Mouse (Mus musculus) Patski (cell line): ENCODE results near the gene Brsk2. TPM values are rescaled to one million over a fixed set of nuclear protein-coding genes. Genes with fewer than 3 reads are reported as not detected.
A peak's percentile ranks its signal among the peaks of the same experiment; 100 is the strongest.

Experiments
- ATAC-seq: fragments of 100-300 bp; one replicate; pipeline ENCODE4 v1.8.0; 2021
- CTCF ChIA-PET: fragments of 350-600 bp; sonication (Branson Sonifier 250); formaldehyde crosslinking; loops from one replicate; lab custom pipeline; 2022; ENCODE audit warnings: inconsistent platforms; lab: Charles Lee
- POLR2A ChIA-PET: fragments of 350-600 bp; sonication (Branson Sonifier 250); formaldehyde crosslinking; loops from one replicate; lab custom pipeline; 2022; ENCODE audit warnings: antibody characterized with exemption, inconsistent platforms; lab: Charles Lee
- DNase-seq: peaks from one replicate; pipeline ENCODE4 v3.0.0-alpha.2; 2011; ENCODE audit warnings: low read depth, low spot score
- H3K27me3 ChIP-seq: fragments of 371-371 bp; one replicate; pipeline ENCODE4 v1.5.1; 2021
- CTCF ChIP-seq: fragments of 100-300 bp; IDR thresholded peaks from one replicate; pipeline ENCODE4 v1.5.1; 2021
- in situ Hi-C: fragments of 300-500 bp; cut with MboI; formaldehyde crosslinking; loops from 3 replicates; pipeline ENCODE4 v1.11.1; 2018; ENCODE audit warnings: low pct_unique_long_range_greater_than_20kb, mixed read lengths
- polyA plus RNA-seq: library from polyadenylated mRNA; unstranded; gene quantifications from one replicate; pipeline ENCODE4 v1.2.3, GENCODE M21; 2021

Gene Brsk2
- polyA plus RNA-seq, 1 experiment from 2014 or later: 0.04 TPM

DNA sequence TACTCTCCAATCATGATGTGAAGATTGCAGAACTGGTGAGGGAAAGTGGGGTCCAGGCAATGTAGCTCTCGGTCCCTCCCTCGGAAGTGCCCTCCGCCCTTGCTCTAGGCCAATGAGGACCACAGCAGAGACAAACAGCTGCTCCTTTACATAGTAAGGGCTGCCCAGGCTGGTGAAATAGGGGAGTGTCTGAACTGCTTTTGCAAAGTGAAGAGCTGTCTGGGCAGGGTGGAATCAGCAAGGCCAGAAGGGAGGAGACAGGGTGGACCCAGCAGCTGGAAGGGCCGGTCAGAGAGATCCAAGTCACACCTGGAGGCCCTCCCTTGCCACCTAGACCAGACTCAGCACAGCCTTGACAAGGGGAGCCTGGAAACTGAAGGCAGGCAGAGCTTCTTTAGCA, 76.4 kb downstream of the Brsk2 start:
- no peaks in the 10 kb centered on the region for H3K27me3 ChIP-seq
- in situ Hi-C loops: no loop called here
- no peak for ATAC-seq
- CTCF ChIA-PET: interaction anchor here (1.5 to 2.2 kb wide), 3 partner anchors 9 to 16 kb away, joined by 5 to 9 read pairs (median 5); no protein-coding TSS in a partner anchor
- no peak for TF ChIP-seq CTCF
- POLR2A ChIA-PET: interaction anchor here (0.9 to 1.3 kb wide), 2 partner anchors 19 to 30 kb away, joined by 3 read pairs; no protein-coding TSS in a partner anchor
- no peak for DNase-seq

DNA sequence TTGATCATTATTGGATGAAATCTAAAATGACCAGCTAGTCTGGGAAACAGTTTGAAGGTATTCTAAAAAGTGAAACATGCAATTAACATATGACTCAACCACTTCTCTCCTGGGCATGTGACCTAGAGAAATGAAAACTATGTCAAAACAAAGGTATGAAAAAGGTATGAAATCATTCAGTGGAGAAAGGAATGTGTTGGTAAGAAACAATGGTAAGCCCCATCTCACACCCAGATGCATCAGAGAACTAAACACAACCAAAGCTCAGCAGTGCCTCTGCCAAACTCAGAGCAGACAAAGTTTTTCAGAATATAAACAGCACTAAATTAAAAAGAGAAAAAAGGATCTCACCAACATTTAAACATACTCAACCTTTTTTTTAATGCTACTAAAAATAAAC, 80.5 kb downstream of the Brsk2 start:
- TF ChIP-seq CTCF: no peak
- in situ Hi-C loops: no loop called here
- POLR2A ChIA-PET: no interaction called here
- peak; percentile 68 for ATAC-seq
- H3K27me3 ChIP-seq: no peaks in the 10 kb centered on the region
- no peak for DNase-seq
- CTCF ChIA-PET: interaction anchor here (1.1 to 4.9 kb wide), 2 partner anchors 12 to 17 kb away, joined by 3 to 37 read pairs; no protein-coding TSS in a partner anchor

DNA sequence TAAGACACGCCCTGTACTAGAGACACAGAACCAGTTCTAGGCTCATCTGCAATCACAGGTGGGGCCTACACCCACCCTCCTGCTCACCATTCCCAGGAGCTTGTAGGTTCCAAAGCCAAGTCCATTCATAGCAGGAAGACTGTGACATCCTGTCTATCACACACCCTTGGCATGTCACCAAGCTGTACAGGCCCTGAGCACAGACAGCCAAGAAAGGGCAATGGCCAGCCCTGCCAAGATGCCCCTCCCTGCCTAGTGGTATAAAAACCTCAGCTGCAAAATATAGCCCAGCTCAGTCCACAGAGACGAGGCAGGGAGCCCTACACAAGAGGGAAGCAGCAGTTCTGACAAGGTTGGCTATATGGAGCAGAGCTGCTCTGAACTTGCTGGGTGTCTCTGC, 84.6 kb downstream of the Brsk2 start:
- POLR2A ChIA-PET: interaction anchor here (0.8 kb wide), 1 partner anchor 10 kb away, joined by 3 read pairs; no protein-coding TSS in a partner anchor
- TF ChIP-seq CTCF: no peak
- no peak for DNase-seq

DNA sequence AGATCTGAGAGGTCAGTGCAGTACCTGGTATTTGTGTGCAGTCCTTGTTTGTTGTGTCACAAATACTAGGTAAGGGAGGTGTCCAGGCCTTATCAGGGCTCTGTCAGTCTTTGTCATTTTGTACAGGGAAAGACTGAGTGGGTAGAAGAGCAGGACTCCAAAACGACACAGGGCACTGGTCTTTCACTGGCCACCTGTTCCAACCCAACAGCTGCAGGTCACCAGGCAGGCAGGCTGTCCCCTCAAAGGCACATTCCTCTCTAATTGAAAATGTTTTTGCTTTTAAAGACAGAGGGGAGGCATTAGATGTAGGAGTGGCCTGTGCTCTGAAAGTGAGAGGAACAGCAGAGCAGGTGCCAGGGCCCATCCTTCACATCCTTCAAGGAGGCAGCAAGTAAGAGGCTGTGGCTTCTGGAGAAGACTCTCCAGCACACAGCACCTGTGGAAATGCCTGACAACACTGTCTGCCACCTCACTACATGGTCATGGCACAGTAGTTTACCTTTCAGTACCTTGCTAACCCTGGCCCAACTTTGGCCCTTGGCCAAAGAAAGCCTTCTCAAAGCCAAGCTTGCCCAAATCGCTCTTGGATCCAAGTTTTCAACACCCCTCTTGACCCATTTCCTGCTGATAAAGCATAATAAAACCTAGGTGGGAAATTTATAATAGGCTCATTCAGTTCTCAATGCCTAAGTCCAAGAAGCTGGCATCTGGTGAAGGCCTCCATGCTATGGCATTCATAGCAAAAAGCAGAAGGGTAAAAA, 85.7 kb downstream of the Brsk2 start:
- no peak for TF ChIP-seq CTCF
- CTCF ChIA-PET: no interaction called here
- in situ Hi-C loops: no loop called here
- H3K27me3 ChIP-seq: no peaks in the 10 kb centered on the region
- ATAC-seq (no peak), DNase-seq (no peak)
- POLR2A ChIA-PET: no interaction called here

More for the DNA sequence above, 84.6 kb downstream of the Brsk2 start:
- CTCF ChIA-PET: interaction anchor here (1.1 to 2.1 kb wide), 3 partner anchors 9 to 16 kb away, joined by 3 to 15 read pairs (median 4); no protein-coding TSS in a partner anchor
- H3K27me3 ChIP-seq: no peaks in the 10 kb centered on the region
- in situ Hi-C loops: no loop called here
- ATAC-seq: no peak

DNA sequence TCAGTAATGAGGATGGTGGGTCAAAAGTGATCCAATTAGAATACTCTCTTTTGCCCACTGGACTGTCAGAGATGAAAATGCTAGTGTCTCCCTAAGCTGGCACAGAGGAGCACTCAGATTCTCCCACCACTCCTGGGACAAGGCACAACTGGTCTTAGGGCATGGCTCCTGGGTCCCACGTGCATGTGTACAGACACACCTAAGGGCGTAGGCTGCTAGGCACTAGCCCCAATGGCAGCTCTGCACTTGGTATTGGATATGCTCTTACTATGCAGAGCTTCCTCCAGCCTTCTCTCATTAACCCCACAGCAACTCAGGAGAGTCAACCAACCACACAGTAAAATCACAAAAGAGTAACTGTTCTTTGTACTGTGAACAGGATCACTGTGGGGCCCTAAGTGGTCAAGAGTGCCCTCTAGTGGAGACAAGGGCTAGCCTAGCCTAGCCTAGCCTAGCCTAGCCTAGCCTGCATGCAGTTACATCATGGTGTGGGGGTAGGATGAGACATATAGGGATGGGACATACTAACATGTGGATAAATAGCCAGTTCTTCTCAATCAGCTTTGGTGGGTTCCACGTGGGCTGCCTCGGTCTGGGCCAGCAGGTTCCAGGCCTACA, 88.1 kb downstream of the Brsk2 start:
- no peak for DNase-seq
- H3K27me3 ChIP-seq: no peaks in the 10 kb centered on the region
- CTCF ChIA-PET: interaction anchor here (0.9 to 4.1 kb wide), 6 partner anchors 11 to 25 kb away, joined by 3 to 26 read pairs (median 5); no protein-coding TSS in a partner anchor
- in situ Hi-C loops: no loop called here
- peak; percentile 70 for ATAC-seq
- POLR2A ChIA-PET: interaction anchor here (0.9 kb wide), 1 partner anchor 21 kb away, joined by 3 read pairs; no protein-coding TSS in a partner anchor
- TF ChIP-seq CTCF: peak; percentile 83

DNA sequence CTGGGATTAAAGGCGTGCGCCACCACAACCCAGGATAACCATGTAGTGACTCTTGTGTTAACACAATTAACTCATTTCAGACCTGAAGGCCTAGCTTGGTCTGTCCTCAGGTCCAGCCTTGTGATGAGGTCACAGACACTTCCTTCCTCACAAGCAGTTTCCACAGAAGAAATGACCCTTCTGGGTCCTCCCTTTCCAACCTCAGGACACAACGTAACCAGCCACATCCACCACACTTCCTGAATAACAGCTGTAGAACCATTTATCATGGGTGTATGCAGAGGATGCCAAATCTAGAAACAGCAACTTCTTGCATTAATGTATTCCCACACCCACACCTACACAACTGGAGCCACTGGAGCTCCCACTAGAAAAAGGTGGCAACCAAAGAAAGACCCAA, 91.2 kb downstream of the Brsk2 start:
- TF ChIP-seq CTCF: no peak
- in situ Hi-C loops: no loop called here
- POLR2A ChIA-PET: no interaction called here
- ATAC-seq (no peak), DNase-seq (no peak)
- CTCF ChIA-PET: interaction anchor here (1.0 to 2.8 kb wide), 3 partner anchors 10 to 31 kb away, joined by 3 to 14 read pairs (median 5); no protein-coding TSS in a partner anchor
- no peaks in the 10 kb centered on the region for H3K27me3 ChIP-seq

DNA sequence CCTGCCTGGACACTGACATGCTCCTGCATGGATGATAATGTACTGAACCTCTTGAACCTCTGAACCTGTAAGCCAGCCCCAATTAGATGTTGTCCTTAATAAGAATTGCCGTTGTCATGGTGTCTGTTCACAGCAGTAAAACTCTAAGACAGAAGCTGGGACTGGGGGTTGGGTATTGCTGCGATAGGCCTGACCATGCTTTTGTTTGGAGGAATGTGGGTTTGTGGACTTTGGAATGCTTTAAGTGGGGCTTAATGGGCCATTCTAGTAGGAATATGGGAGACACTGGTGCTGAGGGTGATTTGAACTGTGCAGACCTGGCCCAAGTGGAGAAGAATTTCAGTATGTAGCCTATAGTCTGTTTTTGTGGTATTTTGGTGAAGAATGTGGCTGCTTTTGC, 95.8 kb downstream of the Brsk2 start:
- no peak for DNase-seq
- POLR2A ChIA-PET: interaction anchor here (0.6 kb wide), 1 partner anchor 29 kb away, joined by 3 read pairs; no protein-coding TSS in a partner anchor
- CTCF ChIA-PET: no interaction called here
- in situ Hi-C loops: no loop called here
- H3K27me3 ChIP-seq: no peaks in the 10 kb centered on the region
- TF ChIP-seq CTCF: no peak
- ATAC-seq: no peak

DNA sequence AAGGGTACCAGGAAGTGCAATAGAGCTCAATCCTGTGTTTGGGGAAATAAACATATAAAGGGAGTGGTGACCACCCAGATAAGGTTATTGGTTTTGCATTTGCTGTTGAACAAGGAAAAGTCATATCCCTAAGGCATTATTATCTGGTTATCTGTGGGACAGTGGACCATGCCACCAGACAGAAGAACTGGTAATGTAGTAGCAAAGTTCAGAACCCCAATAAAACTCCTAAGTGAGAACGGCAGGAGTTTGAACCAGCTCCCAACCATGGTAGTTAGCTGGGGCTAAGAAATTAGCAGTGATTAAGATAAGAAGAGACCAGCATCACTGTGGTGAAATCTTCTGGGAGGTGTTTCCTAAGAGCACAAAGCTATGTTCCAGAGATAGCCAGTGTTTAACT, 96.4 kb downstream of the Brsk2 start:
- H3K27me3 ChIP-seq: no peaks in the 10 kb centered on the region
- in situ Hi-C loops: no loop called here
- DNase-seq (no peak), ATAC-seq (no peak)
- TF ChIP-seq CTCF: no peak
- POLR2A ChIA-PET: no interaction called here
- CTCF ChIA-PET: interaction anchor here (1.2 kb wide), 1 partner anchor 375 kb away, joined by 3 read pairs; no protein-coding TSS in a partner anchor

DNA sequence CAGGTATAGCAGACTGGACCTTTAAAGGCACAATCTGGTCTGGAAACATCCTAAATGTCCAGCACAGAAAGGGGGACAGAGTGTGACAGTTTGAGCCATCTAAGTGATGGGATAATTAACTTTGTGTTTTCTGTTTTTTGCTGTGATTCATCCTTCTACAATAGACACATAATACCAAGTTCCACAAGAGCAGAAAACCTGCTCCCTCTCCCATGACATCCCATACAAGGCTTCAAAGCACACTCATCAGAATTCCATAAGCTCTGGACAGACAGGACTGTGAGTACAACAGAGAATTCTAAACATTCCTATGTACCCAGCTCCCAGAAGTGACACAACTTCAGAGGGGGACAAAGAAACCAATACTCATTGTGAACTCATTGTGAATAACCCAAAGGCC, 101.0 kb downstream of the Brsk2 start:
- DNase-seq (no peak), ATAC-seq (peak; percentile 64)
- POLR2A ChIA-PET: no interaction called here
- no peaks in the 10 kb centered on the region for H3K27me3 ChIP-seq
- CTCF ChIA-PET: interaction anchor here (2.6 to 3.1 kb wide), 2 partner anchors 9 to 12 kb away, joined by 7 to 14 read pairs; no protein-coding TSS in a partner anchor
- TF ChIP-seq CTCF: no peak
- in situ Hi-C loops: no loop called here

Other genes starting within 250 kb of the Brsk2 start
- gene Muc5ac, start 160.8 kb upstream of the Brsk2 start, polyA plus RNA-seq: under 0.01 TPM
- gene Muc5b, start 110.7 kb upstream of the Brsk2 start, polyA plus RNA-seq: not detected
- gene Tollip, start 31.2 kb upstream of the Brsk2 start, polyA plus RNA-seq: 48.0 TPM
- 35.2 TPM for gene Mob2, start 111.3 kb downstream of the Brsk2 start, polyA plus RNA-seq
- gene Dusp8, start 146.1 kb downstream of the Brsk2 start, polyA plus RNA-seq: 15.2 TPM
- gene Gm45618, start 171.0 kb downstream of the Brsk2 start, polyA plus RNA-seq: not detected
- not detected for gene Gm39115, start 186.3 kb downstream of the Brsk2 start, polyA plus RNA-seq
- not detected for gene Gm45337, start 194.9 kb downstream of the Brsk2 start, polyA plus RNA-seq
- gene Gm29735, start 207.4 kb downstream of the Brsk2 start, polyA plus RNA-seq: not detected
- not detected for gene Gm4553, start 216.0 kb downstream of the Brsk2 start, polyA plus RNA-seq
- not detected for gene Krtap5-2, start 226.3 kb downstream of the Brsk2 start, polyA plus RNA-seq
- gene Gm10153, start 240.6 kb downstream of the Brsk2 start, polyA plus RNA-seq: not detected